7 mouse cellular contexts compared by ENCODE assay signal in genomic region chr9:107307886-107308285, GRCm38 (mm10). TPM values are rescaled to one million over a fixed set of nuclear protein-coding genes. Genes with fewer than 3 reads are reported as not detected.
DNase-seq lines count a peak whose midpoint lies in the region; ATAC-seq and TF ChIP-seq lines count a peak whose summit lies in the region.

No protein-coding gene starts in this region.

- H3K4me3 ChIP-seq in embryonic facial prominence, embryonic 13.5 days, result no peak overlapping the region

- peaks cover 23% of the 10 kb centered on the region for H3K4me1 ChIP-seq in embryonic facial prominence, embryonic 13.5 days

- peak overlapping the region; percentile 33; the same call in 1 of the 2 replicates for H3K27ac ChIP-seq in embryonic facial prominence, embryonic 13.5 days

- TF ChIP-seq CTCF in Patski (IDR thresholded peaks at IDR 0.05), result no peak

- H3K9me3 ChIP-seq in embryonic facial prominence, embryonic 13.5 days, result no peaks in the 10 kb centered on the region

- intact Hi-C loops in heart, postnatal 14 days (cut with DNase I), result no loop called here
- intact Hi-C loops in left cerebral cortex, postnatal 4 days (cut with DNase I), result no loop called here

- H3K36me3 ChIP-seq in embryonic facial prominence, embryonic 13.5 days, result no peaks in the 10 kb centered on the region

- CTCF ChIA-PET in Patski (lab: Charles Lee), result interaction anchor here (1.2 to 3.3 kb wide), 4 partner anchors 12 to 28 kb away, joined by 3 to 23 read pairs (median 4); no protein-coding TSS in a partner anchor

- in situ Hi-C loops in Patski (cut with MboI; ENCODE audit: low pct_unique_long_range_greater_than_20kb), result loop anchor here (25.0 kb wide), 2 partner anchors 404 to 1121 kb away; partner anchors contain the start of genes Ppm1m and Sema3f

- no peak for DNase-seq in Patski (ENCODE audit: low read depth, low spot score)
- peak; percentile 88 to 89 for DNase-seq in heart, postnatal 14 days
- DNase-seq in left cerebral cortex, postnatal 4 days, result peak; percentile 39
- DNase-seq in ovary, postnatal 10 days (ENCODE audit: low spot score), result peak; percentile 67
- DNase-seq in neural tube, embryonic 10.5 days (ENCODE audit: extremely low spot score, low spot score), result no peak
- no peak for DNase-seq in frontal cortex, postnatal 14 days (ENCODE audit: low spot score in 2 of 2)

- POLR2A ChIA-PET in Patski (lab: Charles Lee), result interaction anchor here (0.8 to 3.8 kb wide), 4 partner anchors 10 to 27 kb away, joined by 3 to 36 read pairs (median 8); partner anchors contain the start of gene Cish

- peak; percentile 84 for ATAC-seq in Patski
- ATAC-seq in embryonic facial prominence, embryonic 13.5 days (ENCODE audit: insufficient number of reproducible peaks, insufficient read depth, low FRiP score, low TSS enrichment, low read depth), result no peak

- 52% methylated on average over 12 of the region's 12 CpGs for WGBS in embryonic facial prominence, embryonic 13.5 days

- no peaks in the 10 kb centered on the region for H3K27me3 ChIP-seq in Patski
- no peaks in the 10 kb centered on the region for H3K27me3 ChIP-seq in embryonic facial prominence, embryonic 13.5 days

- H3K4me2 ChIP-seq in embryonic facial prominence, embryonic 13.5 days, result no peak overlapping the region

- H3K9ac ChIP-seq in embryonic facial prominence, embryonic 13.5 days, result no peak overlapping the region

RNA-seq across cellular contexts. Expression of gene Cish, which starts 12.1 kb away (rescaled TPM):
- 119 TPM for polyA plus RNA-seq in Patski (2021)
- polyA plus RNA-seq in embryonic facial prominence, embryonic 13.5 days (2015; fragmentation: Nextera tagmentation; extraction: Ambion mirVana), result 9.3 and 12.4 TPM in 2 replicates
- 100 to 1,000 TPM; 232 TPM for total RNA-seq in heart, postnatal 14 days (2021)
- 10 to 100 TPM; 16.4 to 17.5 TPM for total RNA-seq in left cerebral cortex, postnatal 4 days (2021)

RNA-seq across cellular contexts. Expression of gene Mapkapk3, which starts 18.2 kb away (rescaled TPM):
- polyA plus RNA-seq in Patski (2021), result 14.5 TPM
- 7.6 and 10.7 TPM in 2 replicates for polyA plus RNA-seq in embryonic facial prominence, embryonic 13.5 days (2015; fragmentation: Nextera tagmentation; extraction: Ambion mirVana)
- total RNA-seq in heart, postnatal 14 days (2021), result 10 to 100 TPM; 29.5 to 31.4 TPM
- total RNA-seq in left cerebral cortex, postnatal 4 days (2021), result 1 to 10 TPM; 3.3 to 4.8 TPM

RNA-seq across cellular contexts. Expression of gene Hemk1, which starts 30.3 kb away (rescaled TPM):
- polyA plus RNA-seq in Patski (2021), result 19.2 TPM
- polyA plus RNA-seq in embryonic facial prominence, embryonic 13.5 days (2015; fragmentation: Nextera tagmentation; extraction: Ambion mirVana), result 11.4 and 12.1 TPM in 2 replicates
- 10 to 100 TPM; 19.7 to 21.2 TPM for total RNA-seq in heart, postnatal 14 days (2021)
- 10 to 100 TPM; 15.9 to 18.1 TPM for total RNA-seq in left cerebral cortex, postnatal 4 days (2021)

RNA-seq across cellular contexts. Expression of gene 6430571L13Rik, which starts 32.5 kb away (rescaled TPM):
- 1.2 TPM for polyA plus RNA-seq in Patski (2021)
- 1.2 and 1.5 TPM in 2 replicates for polyA plus RNA-seq in embryonic facial prominence, embryonic 13.5 days (2015; fragmentation: Nextera tagmentation; extraction: Ambion mirVana)
- 1 to 10 TPM; 7.0 to 7.4 TPM for total RNA-seq in heart, postnatal 14 days (2021)
- 1 to 10 TPM; 5.3 to 5.4 TPM for total RNA-seq in left cerebral cortex, postnatal 4 days (2021)

Comparison
In these comparisons a context has a peak if more than half of its experiments do, and no peak if none do; other contexts are left out.
1. DNase-seq: peak in heart, postnatal 14 days (2 of 2), left cerebral cortex, postnatal 4 days (single experiment) and ovary, postnatal 10 days (single experiment); none in Patski (single experiment), neural tube, embryonic 10.5 days (single experiment) and frontal cortex, postnatal 14 days (0 of 2).
2. RNA of gene Cish, which starts 12.1 kb away (total RNA-seq): 232 TPM in heart, postnatal 14 days; 16.4 to 17.5 TPM in left cerebral cortex, postnatal 4 days; every median in the first group is over 10 times any median in the second.
3. RNA of gene Mapkapk3, which starts 18.2 kb away (total RNA-seq): 29.5 to 31.4 TPM in heart, postnatal 14 days; 3.3 to 4.8 TPM in left cerebral cortex, postnatal 4 days; every median in the first group is over 4 times any median in the second.